Mouse (Mus musculus) MEL (cell line): ENCODE measurements at regions not wholly inside any gene's neighbourhood (a gene's known extent, or its start where the extent isn't known, plus 50 kb on each side); places are given as distances from the start of the nearest gene placed in this dataset.

Experiments
- DNase-seq: peaks from one replicate; pipeline ENCODE4 v3.0.0; 2011; ENCODE audit warnings: low read depth, low spot score
- H3K27ac ChIP-seq: 2 replicates; pipeline ENCODE4 v1.5.1; 2012; ENCODE audit warnings: low read depth, mild to moderate bottlenecking, control low read depth, low read length, moderate library complexity; ENCODE audit not compliant: control insufficient read depth
- H3K27me3 ChIP-seq, 2 experiments: fragments of 150-350 bp in 1 of 2; sonication (generic) in 1 of 2; 2 replicates each; pipeline ENCODE4 v1.6.1; 2012; ENCODE audit warnings: low read length in 2 of 2, mild to moderate bottlenecking in 2 of 2, improper control_type of control experiment in 1 of 2, moderate library complexity in 1 of 2; ENCODE audit not compliant: insufficient read depth in 2 of 2, control insufficient read depth in 1 of 2
- H3K36me3 ChIP-seq, 2 experiments: 2 replicates each; pipeline ENCODE4 v1.6.1; 2012 to 2014; ENCODE audit warnings: low read length in 2 of 2, improper control_type of control experiment in 1 of 2, inconsistent platforms in 1 of 2, mild to moderate bottlenecking in 1 of 2; ENCODE audit not compliant: insufficient read depth in 2 of 2, control insufficient read depth in 1 of 2
- H3K4me1 ChIP-seq, 2 experiments: fragments of 150-350 bp in 1 of 2; sonication (generic) in 1 of 2; 2 replicates each; pipeline ENCODE4 v1.6.1; 2012; ENCODE audit warnings: low read length in 2 of 2, improper control_type of control experiment in 1 of 2, mild to moderate bottlenecking in 1 of 2; ENCODE audit not compliant: insufficient read depth in 2 of 2, control insufficient read depth in 1 of 2
- H3K4me3 ChIP-seq, 2 experiments: fragments of 150-350 bp in 1 of 2; sonication (generic) in 1 of 2; 2 replicates each; pipeline ENCODE4 v1.5.1; 2012; ENCODE audit warnings: low read depth in 2 of 2, low read length in 2 of 2, mild to moderate bottlenecking in 2 of 2, moderate library complexity in 2 of 2, control low read depth in 1 of 2, improper control_type of control experiment in 1 of 2; ENCODE audit not compliant: control insufficient read depth in 1 of 2, insufficient read depth in 1 of 2
- H3K79me2 ChIP-seq: 2 replicates; pipeline ENCODE4 v1.6.1; 2012; ENCODE audit warnings: mild to moderate bottlenecking, low read length, moderate library complexity; ENCODE audit not compliant: control insufficient read depth, poor library complexity, insufficient read depth
- H3K9ac ChIP-seq: 2 replicates; pipeline ENCODE4 v1.6.1; 2012; ENCODE audit warnings: low read depth, mild to moderate bottlenecking, control low read depth, low read length, moderate library complexity; ENCODE audit not compliant: control insufficient read depth, poor library complexity, severe bottlenecking
- H3K9me3 ChIP-seq: fragments of 150-350 bp; sonication (generic); replicated peaks from 2 replicates; pipeline ENCODE4 v1.6.1; 2012; ENCODE audit warnings: mild to moderate bottlenecking, low read length, improper control_type of control experiment, moderate library complexity; ENCODE audit not compliant: insufficient read depth
- E2F4 ChIP-seq: IDR thresholded peaks from 2 replicates; pipeline ENCODE4 v1.6.1; 2011; ENCODE audit warnings: low read depth, low read length, improper control_type of control experiment, borderline replicate concordance
- EP300 ChIP-seq, 2 experiments: IDR thresholded peaks; 2 replicates each; pipeline ENCODE4 v1.6.1; 2011; ENCODE audit warnings: improper control_type of control experiment in 2 of 2, low read length in 2 of 2, low read depth in 1 of 2, mild to moderate bottlenecking in 1 of 2
- GATA1 ChIP-seq: IDR thresholded peaks from 2 replicates; pipeline ENCODE4 v1.6.1; 2011; ENCODE audit warnings: low read depth, low read length, improper control_type of control experiment
- HCFC1 ChIP-seq: IDR thresholded peaks from 2 replicates; pipeline ENCODE4 v1.6.1; 2012; ENCODE audit warnings: low read depth, mild to moderate bottlenecking, inconsistent platforms, low read length, improper control_type of control experiment, moderate library complexity
- JUND ChIP-seq: IDR thresholded peaks from 2 replicates; pipeline ENCODE4 v1.6.1; 2011; ENCODE audit warnings: low read depth, mild to moderate bottlenecking, improper control_type of control experiment, low read length
- MAZ ChIP-seq: IDR thresholded peaks from 2 replicates; pipeline ENCODE4 v1.6.1; 2012; ENCODE audit warnings: low read depth, mild to moderate bottlenecking, inconsistent platforms, low read length, improper control_type of control experiment
- MXI1 ChIP-seq: IDR thresholded peaks from 2 replicates; pipeline ENCODE4 v1.6.1; 2011; ENCODE audit warnings: mild to moderate bottlenecking, low read depth, low read length, improper control_type of control experiment
- MYB ChIP-seq: IDR thresholded peaks from 2 replicates; pipeline ENCODE4 v1.6.1; 2011; ENCODE audit warnings: mild to moderate bottlenecking, low read depth, low read length, improper control_type of control experiment
- NELFE ChIP-seq: IDR thresholded peaks from 2 replicates; pipeline ENCODE4 v1.6.1; 2011; ENCODE audit warnings: low read depth, low read length, improper control_type of control experiment
- NRF1 ChIP-seq: IDR thresholded peaks from 2 replicates; pipeline ENCODE4 v1.6.1; 2014; ENCODE audit warnings: low read depth, mild to moderate bottlenecking, inconsistent platforms, low read length, improper control_type of control experiment, moderate library complexity; ENCODE audit not compliant: poor library complexity, insufficient read depth, severe bottlenecking
- POLR2A ChIP-seq, 2 experiments: IDR thresholded peaks; 2 replicates each; pipeline ENCODE4 v1.6.1; 2011 to 2012; ENCODE audit warnings: low read length in 2 of 2, mild to moderate bottlenecking in 2 of 2, control low read depth in 1 of 2, improper control_type of control experiment in 1 of 2, low read depth in 1 of 2, moderate library complexity in 1 of 2; ENCODE audit not compliant: control insufficient read depth in 1 of 2, insufficient read depth in 1 of 2, poor library complexity in 1 of 2
- POLR2AphosphoS2 ChIP-seq: IDR thresholded peaks from 2 replicates; pipeline ENCODE4 v1.6.1; 2011; ENCODE audit warnings: low read length, improper control_type of control experiment
- POLR2AphosphoS5 ChIP-seq: IDR thresholded peaks from 2 replicates; pipeline ENCODE4 v1.6.1; 2012; ENCODE audit warnings: low read depth, borderline replicate concordance, mild to moderate bottlenecking, inconsistent platforms, low read length, moderate library complexity, mixed read lengths
- RAD21 ChIP-seq: IDR thresholded peaks from 2 replicates; pipeline ENCODE4 v1.6.1; 2011; ENCODE audit warnings: mild to moderate bottlenecking, low read depth, low read length, improper control_type of control experiment
- SIN3A ChIP-seq: IDR thresholded peaks from 2 replicates; pipeline ENCODE4 v1.6.1; 2012; ENCODE audit warnings: low read length, improper control_type of control experiment, inconsistent platforms
- UBTF ChIP-seq: IDR thresholded peaks from 2 replicates; pipeline ENCODE4 v1.6.1; 2012; ENCODE audit warnings: low read depth, mild to moderate bottlenecking, inconsistent platforms, low read length, improper control_type of control experiment, moderate library complexity, borderline replicate concordance; ENCODE audit not compliant: insufficient read depth
- USF1 ChIP-seq: IDR thresholded peaks from 2 replicates; pipeline ENCODE4 v1.6.1; 2014; ENCODE audit warnings: low read depth, mild to moderate bottlenecking, inconsistent platforms, low read length, improper control_type of control experiment, moderate library complexity
- USF2 ChIP-seq, 2 experiments: IDR thresholded peaks; 2 replicates each; pipeline ENCODE4 v1.6.1; 2011 to 2012; ENCODE audit warnings: improper control_type of control experiment in 2 of 2, low read length in 2 of 2, borderline replicate concordance in 1 of 2, inconsistent platforms in 1 of 2, low read depth in 1 of 2, mild to moderate bottlenecking in 1 of 2; ENCODE audit not compliant: insufficient read depth in 1 of 2
- ZNF384 ChIP-seq: IDR thresholded peaks from 2 replicates; pipeline ENCODE4 v1.6.1; 2012; ENCODE audit warnings: low read depth, mild to moderate bottlenecking, inconsistent platforms, low read length, improper control_type of control experiment

GRCm38 (mm10) chr14:108798884-108799283 is 115.1 kb downstream of the Slitrk1 start:
- no peak for TF ChIP-seq GATA1
- no peak for TF ChIP-seq ZNF384
- TF ChIP-seq POLR2AphosphoS5: no peak
- no peak for TF ChIP-seq MYB
- TF ChIP-seq POLR2A (IDR thresholded peaks at IDR 0.05; ENCODE audit: control insufficient read depth in 1 of 2, insufficient read depth in 1 of 2, low read depth in 1 of 2, low read length in 2 of 2, poor library complexity in 1 of 2): no peak
- no peak for TF ChIP-seq NELFE
- no peak for TF ChIP-seq JUND
- no peak for TF ChIP-seq MXI1
- TF ChIP-seq USF1: no peak
- no peak for TF ChIP-seq POLR2AphosphoS2
- no peak for TF ChIP-seq USF2 (IDR thresholded peaks at IDR 0.05; ENCODE audit: borderline replicate concordance in 1 of 2, insufficient read depth in 1 of 2, low read depth in 1 of 2, low read length in 2 of 2)
- TF ChIP-seq NRF1: no peak
- no peak for TF ChIP-seq SIN3A
- no peak for TF ChIP-seq MAZ
- DNase-seq: no peak
- Histone ChIP-seq H3K27me3 (no peaks in the 10 kb centered on the region), H3K27ac (no peak overlapping the region), H3K4me3 (no peak overlapping the region), H3K36me3 (no peaks in the 10 kb centered on the region), H3K4me1 (no peaks in the 10 kb centered on the region), H3K79me2 (no peaks in the 10 kb centered on the region), H3K9me3 (no peaks in the 10 kb centered on the region), H3K9ac (no peak overlapping the region)

- TF ChIP-seq E2F4 (no peak), NELFE (no peak), MAZ (no peak), POLR2A (IDR thresholded peaks at IDR 0.05; ENCODE audit: control insufficient read depth in 1 of 2, insufficient read depth in 1 of 2, low read depth in 1 of 2, low read length in 2 of 2, poor library complexity in 1 of 2) (no peak), MXI1 (no peak), RAD21 (no peak), MYB (no peak), UBTF (no peak), HCFC1 (no peak), POLR2AphosphoS2 (no peak), EP300 (IDR thresholded peaks at IDR 0.05; ENCODE audit: low read depth in 1 of 2, low read length in 2 of 2) (no peak)
Measured at GRCm38 (mm10) chr14:108792445-108792844, 121.5 kb downstream of the Slitrk1 start.

More at GRCm38 (mm10) chr14:108792445-108792844, 121.5 kb downstream of the Slitrk1 start:
- Histone ChIP-seq H3K9me3 (no peaks in the 10 kb centered on the region), H3K9ac (no peak overlapping the region), H3K79me2 (no peaks in the 10 kb centered on the region), H3K27me3 (no peaks in the 10 kb centered on the region), H3K27ac (no peak overlapping the region), H3K36me3 (peaks cover 0 to 9% of the 10 kb centered on the region in 2 experiments; a peak in 2 of 4 replicates), H3K4me1 (peaks cover 2 to 6% of the 10 kb centered on the region in 2 experiments; a peak in 2 of 4 replicates), H3K4me3 (no peak overlapping the region)
- no peak for DNase-seq
